In the genomic region with DNA sequence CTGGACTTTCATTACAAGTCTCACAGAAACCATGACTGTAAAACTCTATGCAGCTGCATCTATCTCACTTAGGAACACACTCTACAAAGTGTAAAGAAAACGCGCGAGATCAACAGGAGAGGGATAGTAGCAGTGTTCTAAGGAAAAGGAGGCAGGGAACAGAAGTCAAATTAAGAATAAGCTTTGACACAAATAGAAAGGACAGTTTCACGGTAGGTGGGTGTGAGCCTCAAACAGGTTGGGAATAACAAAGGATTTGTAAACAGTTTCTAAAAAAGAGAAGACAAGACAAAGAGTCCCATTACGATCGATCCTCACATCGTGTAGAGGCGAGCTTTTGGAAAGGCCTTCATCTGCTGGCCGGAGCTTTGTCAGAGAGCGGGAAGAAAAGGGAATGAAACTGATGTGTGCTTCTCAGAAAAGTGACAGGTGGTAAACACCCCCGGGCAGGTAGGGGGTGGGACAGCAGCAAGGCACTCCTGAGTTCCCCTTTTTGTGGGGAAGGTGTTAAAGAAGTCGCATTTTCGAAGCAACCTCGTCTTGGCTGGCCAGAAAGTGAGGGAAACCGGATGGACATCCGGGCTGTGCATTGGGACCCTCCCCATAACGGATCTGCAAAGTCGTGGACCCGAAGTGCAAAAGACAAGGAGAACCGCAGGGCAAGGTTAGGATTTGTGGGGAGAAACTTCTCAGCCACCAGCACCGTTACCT, we compare ENCODE assay signal across 8 mouse cellular contexts. TPM values are rescaled to one million over a fixed set of nuclear protein-coding genes. Genes with fewer than 3 reads are reported as not detected.
DNase-seq lines count a peak whose midpoint lies in the region; ATAC-seq and TF ChIP-seq lines count a peak whose summit lies in the region.

No protein-coding gene starts in this region.

- peak overlapping the region; percentile 87 for H3K27ac ChIP-seq in gastrocnemius, adult 2 months
- H3K27ac ChIP-seq in CH12.LX (ENCODE audit: insufficient read depth, low read depth) = 0 out of 2 replicates have a peak overlapping the region, but pooled peaks have one; percentile 9

- DNase-seq in gastrocnemius, adult 2 months = no peak
- DNase-seq in gastrocnemius, postnatal 36 days = no peak
- no peak for DNase-seq in CH12.LX (ENCODE audit: extremely low read depth)
- peak; percentile 8 for DNase-seq in lung, postnatal 36 days
- DNase-seq in natural killer cell, adult 2 months (ENCODE audit: low spot score in 2 of 2) = no peak
- DNase-seq in retina, postnatal 1 day = no peak
- no peak for DNase-seq in thymus, postnatal 0 days (ENCODE audit: low spot score)

- TF ChIP-seq EP300 in CH12.LX (IDR thresholded peaks at IDR 0.05; ENCODE audit: low read length) = no peak

- H3K4me2 ChIP-seq in CH12.LX (ENCODE audit: insufficient read depth, low read depth, poor library complexity, severe bottlenecking) = peak overlapping the region; percentile 99

- no peak for TF ChIP-seq POLR2A in CH12.LX (IDR thresholded peaks at IDR 0.05; ENCODE audit: low read depth, low read length)

- peaks cover 9% of the 10 kb centered on the region for H3K9me3 ChIP-seq in CH12.LX (replicated peaks; ENCODE audit: low read length)

- TF ChIP-seq RAD21 in CH12.LX (IDR thresholded peaks at IDR 0.05; ENCODE audit: low read depth, low read length) = no peak

- peak overlapping the region; percentile 97 for H3K4me3 ChIP-seq in gastrocnemius, adult 2 months
- peak overlapping the region; percentile 86 to 99 (median 93) for H3K4me3 ChIP-seq in CH12.LX (replicated peaks in 1 of 3; ENCODE audit: low read depth in 2 of 3, low read length in 2 of 3, poor library complexity in 1 of 3)

- dilution Hi-C loops in CH12.LX (cut with MboI; ENCODE audit: extremely low pct_ligation_motif_present, extremely low pct_unique_long_range_greater_than_20kb, low sequenced_read_pairs) = no loop called here

- no peak for TF ChIP-seq CTCF in gastrocnemius, adult 2 months (IDR thresholded peaks at IDR 0.05)
- no peak for TF ChIP-seq CTCF in CH12.LX (conservative IDR thresholded peaks at IDR 0.05 in 1 of 2, IDR thresholded peaks at IDR 0.05 in 1 of 2; ENCODE audit: low read depth in 2 of 2, low read length in 2 of 2)

- ATAC-seq in granulocyte monocyte progenitor cell, adult 5-6 weeks (replicated peaks; ENCODE audit: poor library complexity, severe bottlenecking) = peak; percentile 4

- peaks cover 2% of the 10 kb centered on the region for H3K27me3 ChIP-seq in CH12.LX (replicated peaks)

- in situ Hi-C loops in CH12.LX (cut with MboI; ENCODE audit: low pct_ligation_motif_present, low pct_unique_long_range_greater_than_20kb, low sequenced_read_pairs) = loop anchor here (10.0 kb wide), 1 partner anchor 97 kb away; no protein-coding TSS in a partner anchor

- peaks cover 12 to 33% of the 10 kb centered on the region in 2 experiments for H3K36me3 ChIP-seq in CH12.LX (replicated peaks in 1 of 2; ENCODE audit: control insufficient read depth in 1 of 2, insufficient read depth in 1 of 2, low read length in 1 of 2)

- H3K79me2 ChIP-seq in CH12.LX (replicated peaks; ENCODE audit: control insufficient read depth, extremely low read depth, insufficient read depth, poor library complexity, severe bottlenecking) = peaks cover 13% of the 10 kb centered on the region

- peak overlapping the region; percentile 90 for H3K9ac ChIP-seq in CH12.LX (ENCODE audit: insufficient read depth, low read depth)

- peaks cover 7 to 23% of the 10 kb centered on the region in 2 experiments for H3K4me1 ChIP-seq in CH12.LX (ENCODE audit: control insufficient read depth in 1 of 2, insufficient read depth in 2 of 2)

- intact Hi-C loops in gastrocnemius, adult 2 months (cut with DNase I) = loop anchor here (5.0 kb wide), 1 partner anchor 45 kb away; no protein-coding TSS in a partner anchor
- intact Hi-C loops in gastrocnemius, postnatal 36 days (cut with DNase I) = no loop called here

TF ChIP-seq in CH12.LX, 34 proteins besides CTCF, POLR2A, EP300 and RAD21:
- TF ChIP-seq MXI1 (IDR thresholded peaks at IDR 0.05; ENCODE audit: low read depth, low read length) = no peak
- no peak for TF ChIP-seq NRF1 (IDR thresholded peaks at IDR 0.05; ENCODE audit: low read depth, low read length)
- 0 out of 2 replicates have a peak, but pooled peaks have one; percentile 19 for TF ChIP-seq CHD1 (IDR thresholded peaks at IDR 0.05; ENCODE audit: low read depth, low read length)
- no peak for TF ChIP-seq GABPA (IDR thresholded peaks at IDR 0.05; ENCODE audit: insufficient replicate concordance, low read depth, low read length)
- TF ChIP-seq HCFC1 (IDR thresholded peaks at IDR 0.05; ENCODE audit: low read depth, low read length) = no peak
- TF ChIP-seq USF2 (conservative IDR thresholded peaks at IDR 0.05; ENCODE audit: low read depth, low read length) = no peak
- TF ChIP-seq NELFE (IDR thresholded peaks at IDR 0.05; ENCODE audit: low read depth, low read length) = no peak
- no peak for TF ChIP-seq MEF2A (IDR thresholded peaks at IDR 0.05; ENCODE audit: borderline replicate concordance, low read depth, low read length)

RNA-seq across cellular contexts. Expression of a gene that starts 0.5 kb away (rescaled TPM):
- 1 to 10 TPM; 5.0 to 7.9 TPM for total RNA-seq in gastrocnemius, adult 2 months (2021)
- total RNA-seq in gastrocnemius, postnatal 36 days (2021) = 1 to 10 TPM; 3.7 to 6.5 TPM
- total RNA-seq in CH12.LX (2012; rRNA removed) = 19.5 and 20.7 TPM in 2 replicates
- total RNA-seq in CH12.LX (2014; rRNA removed) = 29.3 and 29.4 TPM in 2 replicates
- 18.6 and 21.0 TPM in 2 replicates for polyA plus RNA-seq in CH12.LX (2012; ENCODE audit: insufficient read length, low read depth)
- 14.2 and 34.4 TPM in 2 replicates for total RNA-seq in granulocyte monocyte progenitor cell, adult 5-6 weeks (2014; fragmentation: Nextera tagmentation)
- 18.0 and 31.4 TPM in 2 replicates for total RNA-seq in granulocyte monocyte progenitor cell, adult 5-6 weeks (2017)
- polyA plus RNA-seq in thymus, postnatal 0 days (2015; fragmentation: Nextera tagmentation; extraction: Ambion mirVana) = 34.4 and 35.3 TPM in 2 replicates

RNA-seq across cellular contexts. Expression of a gene that starts 4.9 kb away (rescaled TPM):
- 10 to 100 TPM; 29.3 to 32.8 TPM for total RNA-seq in gastrocnemius, adult 2 months (2021)
- 10 to 100 TPM; 29.1 to 31.7 TPM for total RNA-seq in gastrocnemius, postnatal 36 days (2021)
- 14.0 and 19.3 TPM in 2 replicates for total RNA-seq in CH12.LX (2012; rRNA removed)
- 15.3 and 15.8 TPM in 2 replicates for total RNA-seq in CH12.LX (2014; rRNA removed)
- polyA plus RNA-seq in CH12.LX (2012; ENCODE audit: insufficient read length, low read depth) = 8.3 and 11.7 TPM in 2 replicates
- 15.0 and 29.7 TPM in 2 replicates for total RNA-seq in granulocyte monocyte progenitor cell, adult 5-6 weeks (2014; fragmentation: Nextera tagmentation)
- 10.3 and 12.7 TPM in 2 replicates for total RNA-seq in granulocyte monocyte progenitor cell, adult 5-6 weeks (2017)
- 21.7 and 23.1 TPM in 2 replicates for polyA plus RNA-seq in thymus, postnatal 0 days (2015; fragmentation: Nextera tagmentation; extraction: Ambion mirVana)
